Mouse (Mus musculus): ENCODE data around the gene Ebf1.

The Ebf1 gene

DNA sequence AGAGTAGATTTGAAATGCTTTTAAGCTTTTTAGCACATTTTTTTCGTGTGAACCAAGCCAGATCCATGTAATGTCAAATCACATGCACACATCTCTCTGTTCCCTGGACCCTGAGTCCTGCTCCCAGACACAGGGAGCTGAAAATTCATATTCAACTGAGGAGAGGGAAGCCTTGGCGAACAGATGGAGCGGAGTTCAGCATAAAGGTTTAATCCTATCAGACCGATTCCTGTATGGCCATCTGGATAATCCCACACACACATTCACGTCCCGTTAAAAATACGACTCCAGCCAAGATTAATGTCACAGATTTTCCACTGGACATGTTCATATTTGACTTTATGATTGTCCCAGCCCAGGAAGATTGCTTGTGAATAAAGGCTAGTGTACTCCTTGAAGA is 282.8 kb downstream of the Ebf1 start:
- DNase-seq (ENCODE audit: low spot score), result no peak

GRCm38 (mm10) chr11:44900496-44900895 is 283.4 kb downstream of the Ebf1 start:
- no peak for DNase-seq (ENCODE audit: low spot score)

DNA sequence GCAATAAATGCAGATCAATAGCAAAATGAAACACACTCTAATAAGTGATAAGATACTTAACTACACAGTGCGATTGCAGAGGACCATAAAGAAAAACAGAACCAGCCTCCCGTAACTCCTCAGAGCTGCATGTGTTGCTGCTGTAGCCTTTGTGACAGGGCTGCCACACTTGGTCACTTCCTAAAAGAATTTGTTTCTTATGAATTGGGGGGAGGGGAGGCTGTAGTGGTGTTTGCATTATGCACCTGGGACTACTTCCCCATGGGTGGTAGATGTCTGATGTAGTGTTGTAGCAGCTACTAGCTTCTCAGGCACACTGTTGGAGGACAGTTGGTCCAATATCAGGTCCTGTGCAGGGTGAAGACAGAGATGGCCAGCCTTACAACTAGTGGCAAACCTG is 284.6 kb downstream of the Ebf1 start:
- no peak for DNase-seq (ENCODE audit: low spot score)

GRCm38 (mm10) chr11:44902165-44902564 is 285.0 kb downstream of the Ebf1 start:
- no peak for DNase-seq (ENCODE audit: low spot score)

DNA sequence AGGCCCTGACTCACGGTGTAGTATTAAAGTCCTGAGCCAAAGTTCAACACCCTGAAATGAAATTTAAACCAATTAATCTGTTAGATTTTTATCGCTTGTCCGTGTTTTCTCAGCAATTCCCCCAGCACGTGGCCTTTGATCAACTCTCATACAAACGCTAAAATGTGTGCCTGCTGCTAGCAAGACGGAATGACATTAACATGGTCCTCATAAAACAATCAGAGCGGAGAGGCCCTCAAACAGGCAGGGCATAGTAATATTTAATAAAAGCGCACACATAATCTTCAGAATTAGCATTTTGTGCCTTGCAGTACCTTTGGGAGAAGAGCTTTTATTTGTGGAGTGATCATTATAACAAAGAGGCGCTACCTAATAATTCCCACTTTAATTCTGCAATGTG is 287.0 kb downstream of the Ebf1 start:
- no peak for DNase-seq (ENCODE audit: low spot score)

GRCm38 (mm10) chr11:44906456-44906855 is 289.3 kb downstream of the Ebf1 start:
- no peak for DNase-seq (ENCODE audit: low spot score)

- no peak for DNase-seq (ENCODE audit: low spot score)
These were observed 294.6 kb downstream of the Ebf1 start for GRCm38 (mm10) chr11:44911765-44912164.

GRCm38 (mm10) chr11:44913806-44914205 is 296.7 kb downstream of the Ebf1 start:
- no peak for DNase-seq (ENCODE audit: low spot score)

GRCm38 (mm10) chr11:44917059-44917458 is 299.9 kb downstream of the Ebf1 start:
- DNase-seq (ENCODE audit: low spot score), result no peak

DNA sequence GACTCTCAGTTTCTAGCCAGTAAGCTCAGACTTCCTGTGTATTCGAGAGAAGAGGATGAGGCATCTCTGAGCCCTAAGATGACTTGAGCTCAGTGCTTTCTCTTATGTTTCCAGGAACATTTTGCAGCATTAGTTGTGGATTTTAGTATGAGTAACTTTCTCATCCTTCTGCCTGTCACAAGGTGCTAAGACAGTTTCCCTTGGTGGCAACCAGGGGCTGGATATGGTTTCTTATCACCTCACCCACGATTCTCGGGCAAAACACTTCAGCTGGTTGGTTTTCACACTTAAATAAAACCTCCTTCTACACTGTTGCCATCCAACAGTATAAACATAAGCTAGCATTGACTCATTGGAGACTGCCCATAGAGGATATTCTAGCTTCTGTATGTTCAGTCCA is 306.0 kb downstream of the Ebf1 start:
- DNase-seq (ENCODE audit: low spot score), result no peak

GRCm38 (mm10) chr11:44923868-44924508 is 306.9 kb downstream of the Ebf1 start:
- no peak for DNase-seq (ENCODE audit: low spot score)

GRCm38 (mm10) chr11:44924896-44925295 is 307.8 kb downstream of the Ebf1 start:
- DNase-seq (ENCODE audit: low spot score), result no peak

- no peak for DNase-seq (ENCODE audit: low spot score)
These were observed 308.8 kb downstream of the Ebf1 start for GRCm38 (mm10) chr11:44925806-44926525.

DNA sequence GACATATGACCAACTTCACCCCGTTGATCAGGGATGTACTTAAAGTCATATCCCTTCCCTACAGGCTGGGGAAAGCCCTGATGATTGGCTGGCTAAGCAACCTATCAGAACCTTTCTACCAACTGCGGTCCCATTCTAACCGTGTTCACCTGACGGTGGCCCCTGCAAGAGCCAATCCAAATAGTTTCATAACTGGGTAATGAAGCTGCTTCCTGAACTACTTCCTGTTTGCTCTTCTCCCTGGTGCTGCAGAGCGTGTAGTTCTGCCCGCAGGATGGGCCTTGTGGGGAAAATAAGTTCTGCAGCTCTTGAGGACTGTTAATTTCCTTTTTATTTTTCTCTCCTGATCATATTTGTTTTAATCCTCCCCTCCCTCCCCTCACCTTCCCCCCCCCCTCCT is 311.3 kb downstream of the Ebf1 start:
- no peak for DNase-seq (ENCODE audit: low spot score)

GRCm38 (mm10) chr11:44932942-44933483 is 315.9 kb downstream of the Ebf1 start:
- DNase-seq (ENCODE audit: low spot score), result no peak

- DNase-seq (ENCODE audit: low spot score), result no peak
These were observed 326.7 kb downstream of the Ebf1 start for GRCm38 (mm10) chr11:44943781-44944180.

DNA sequence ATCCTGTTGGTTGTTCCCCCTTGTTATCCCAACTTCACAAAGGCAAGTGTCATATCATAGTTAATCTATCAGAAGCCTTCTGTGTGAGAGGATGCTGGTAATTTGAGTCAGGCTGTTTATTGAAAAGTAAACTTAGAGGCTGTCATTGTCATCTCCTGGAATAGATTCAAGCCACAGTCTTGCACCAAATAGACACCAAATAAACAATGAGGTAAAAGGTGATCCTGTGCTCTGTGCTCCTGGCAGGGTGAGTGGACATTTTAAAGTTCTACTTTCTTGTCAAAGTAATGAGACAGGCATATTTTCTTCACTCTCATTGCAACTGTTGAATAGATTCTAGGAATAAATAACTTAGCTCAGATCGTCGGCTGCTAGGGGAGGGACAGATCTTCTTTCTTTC is 327.3 kb downstream of the Ebf1 start:
- DNase-seq (ENCODE audit: low spot score), result no peak

- no peak for DNase-seq (ENCODE audit: low spot score)
These were observed 329.5 kb downstream of the Ebf1 start for GRCm38 (mm10) chr11:44946618-44947017.

DNA sequence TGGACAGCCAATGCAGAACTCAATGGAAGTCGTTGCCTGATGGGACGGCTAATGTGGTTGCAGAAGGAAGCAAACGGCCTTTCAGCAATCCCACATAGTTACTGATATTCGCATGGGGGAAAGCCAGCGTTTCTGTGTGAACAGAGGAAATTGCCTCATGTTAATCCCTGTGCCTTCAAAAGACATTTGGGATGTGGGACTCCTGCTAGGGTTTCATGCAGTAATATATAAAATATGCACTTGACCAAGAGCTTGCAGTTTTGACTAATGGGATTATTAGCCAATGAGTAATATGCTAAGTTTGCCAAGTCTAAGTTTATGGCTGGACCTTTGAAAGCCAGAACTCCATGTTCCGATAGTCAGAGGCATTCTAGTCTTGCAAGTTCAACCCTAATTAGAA is 331.4 kb downstream of the Ebf1 start:
- no peak for DNase-seq (ENCODE audit: low spot score)

GRCm38 (mm10) chr11:44949140-44949539 is 332.0 kb downstream of the Ebf1 start:
- DNase-seq (ENCODE audit: low spot score), result no peak

GRCm38 (mm10) chr11:44950319-44950718 is 333.2 kb downstream of the Ebf1 start:
- DNase-seq (ENCODE audit: low spot score), result no peak

DNA sequence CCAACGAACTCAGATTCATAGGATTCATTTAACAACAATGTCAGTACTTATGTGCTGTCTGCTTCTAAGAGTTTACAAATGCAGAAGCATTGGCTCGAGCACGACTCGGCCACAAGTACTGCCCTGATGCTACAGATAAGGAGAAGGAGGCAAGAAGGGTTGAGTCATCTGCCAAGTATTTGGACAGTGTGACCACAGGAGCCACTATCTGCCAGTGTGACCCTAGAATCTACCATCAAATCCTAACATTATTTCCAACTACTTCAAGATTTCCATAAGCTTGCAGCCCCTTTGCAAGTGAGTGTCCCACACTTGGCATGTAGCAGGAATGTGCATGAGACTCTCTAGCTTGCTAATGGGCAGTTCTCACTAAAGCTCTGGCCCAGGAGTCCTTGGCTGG is 334.4 kb downstream of the Ebf1 start:
- DNase-seq (ENCODE audit: low spot score), result no peak

GRCm38 (mm10) chr11:44953337-44953736 is 336.2 kb downstream of the Ebf1 start:
- no peak for DNase-seq (ENCODE audit: low spot score)

DNA sequence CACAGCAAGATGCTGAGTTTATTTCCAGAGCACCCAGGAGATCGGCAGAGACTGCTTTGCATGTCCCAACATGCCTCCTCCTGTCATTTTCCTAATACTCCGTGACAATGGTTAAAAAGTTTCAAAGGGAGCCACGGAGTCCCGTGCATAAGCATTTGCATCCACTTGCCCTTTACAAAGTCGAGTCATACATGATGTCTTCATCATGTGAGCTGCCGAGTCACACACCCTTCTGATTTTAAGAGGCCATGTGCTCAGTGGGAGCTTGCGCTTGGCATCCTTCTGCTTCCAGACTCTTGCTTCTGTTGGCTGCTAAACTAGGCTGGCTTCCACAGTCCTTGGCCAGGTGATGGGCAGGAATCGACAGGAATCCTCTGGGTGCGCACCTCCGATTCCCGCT is 336.7 kb downstream of the Ebf1 start:
- no peak for DNase-seq (ENCODE audit: low spot score)

Measured in testis, postnatal 10 days (tissue).